Mouse (Mus musculus) spleen, postnatal 14 days (tissue): ENCODE measurements at regions not wholly inside any gene's neighbourhood (a gene's known extent, or its start where the extent isn't known, plus 50 kb on each side); places are given as distances from the start of the nearest gene placed in this dataset.

Experiments
- DNase-seq, 2 experiments: peaks; one replicate each; pipeline ENCODE4 v3.0.0; 2021 to 2022; ENCODE audit warnings: low spot score in 2 of 2

DNA sequence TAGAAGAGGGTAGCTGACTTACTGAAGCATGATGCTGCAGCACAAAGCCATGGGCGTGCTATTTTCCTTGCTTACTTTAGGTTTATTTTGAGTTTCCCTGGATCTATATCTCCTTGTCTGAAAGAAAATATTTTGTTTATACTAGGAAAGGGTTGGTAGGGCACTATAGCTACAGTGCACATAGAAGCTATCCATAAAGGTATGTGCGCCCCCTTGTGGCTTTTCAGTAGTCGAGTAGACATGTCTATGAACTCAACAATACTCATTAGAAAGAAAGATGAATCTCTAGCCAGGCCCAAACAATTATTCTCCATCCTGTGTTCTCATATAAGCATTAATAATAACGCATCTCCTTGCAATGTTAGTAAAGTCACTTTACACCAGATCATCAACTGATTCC, 114.3 kb downstream of the Rab38 start:
- peak in 1 of 2 experiments; percentile 19 for DNase-seq

DNA sequence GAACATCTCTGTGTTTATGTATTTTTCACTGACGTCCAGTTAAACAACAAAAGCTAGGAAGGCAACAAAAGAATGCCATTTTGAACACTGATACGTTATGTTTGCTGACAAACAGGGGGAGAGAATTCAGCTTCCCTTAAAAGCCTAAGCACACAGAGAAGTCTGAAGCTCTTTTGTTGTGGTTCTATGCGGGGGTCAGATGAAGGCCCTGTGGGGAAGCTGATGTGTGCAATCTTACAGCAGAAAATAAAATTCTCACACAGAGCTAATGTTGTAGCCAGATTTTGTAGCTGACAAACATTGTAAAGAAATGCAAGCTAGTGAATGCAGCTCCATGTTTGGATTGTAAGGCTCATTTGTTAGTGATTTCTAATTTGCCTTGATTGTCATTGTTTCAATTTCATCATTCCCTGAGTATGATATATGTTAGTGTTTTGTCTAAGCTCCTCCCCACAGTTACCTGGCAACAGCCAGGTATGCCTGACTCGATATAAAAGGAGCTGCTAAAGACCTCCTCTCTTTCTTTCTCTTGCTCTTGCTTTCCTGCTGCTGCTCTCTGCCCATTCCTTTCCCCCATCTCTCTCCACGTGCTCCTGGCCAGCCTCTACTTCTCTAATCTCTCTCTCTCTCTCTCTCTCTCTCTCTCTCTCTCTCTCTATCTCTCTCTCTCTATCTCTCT, 115.0 kb downstream of the Rab38 start:
- no peak for DNase-seq

DNA sequence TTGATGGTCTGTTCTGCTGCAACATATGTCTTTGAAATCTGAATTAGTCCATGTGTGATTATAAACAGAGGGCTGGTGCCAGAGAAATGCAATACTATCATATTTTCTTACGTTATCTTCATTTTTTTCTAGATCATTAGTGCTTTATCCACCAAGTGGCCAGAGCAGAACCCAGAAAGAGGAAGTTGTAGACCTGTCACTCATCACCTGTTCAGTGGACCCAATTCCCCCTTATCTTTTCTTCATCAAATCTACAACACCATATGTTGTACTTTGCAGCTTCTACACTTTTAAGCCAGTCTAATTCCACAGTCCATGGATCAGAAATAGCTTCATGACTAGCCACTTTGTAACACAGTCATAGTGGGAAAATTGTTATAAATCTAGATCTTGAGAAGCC, 145.0 kb downstream of the Rab38 start:
- DNase-seq: no peak

DNA sequence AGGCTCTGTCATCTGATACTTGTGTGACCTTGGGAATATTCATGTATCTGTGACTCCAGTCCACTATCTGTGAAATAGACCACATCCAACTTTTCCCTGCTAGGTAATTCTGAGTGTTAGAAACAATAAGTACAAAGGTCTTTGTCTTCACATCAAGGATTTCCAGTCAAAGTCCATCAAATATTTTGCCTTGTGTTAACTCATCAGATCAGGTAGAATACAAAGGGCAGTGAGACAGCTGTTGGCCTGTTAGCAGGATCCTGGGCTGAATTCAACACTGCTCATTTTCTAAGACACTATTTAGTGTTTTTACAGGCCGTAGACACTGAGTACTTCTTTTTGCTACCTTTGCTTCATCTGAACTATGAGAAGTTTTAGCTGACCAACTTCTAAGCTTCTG, 170.7 kb downstream of the Rab38 start:
- no peak for DNase-seq
